Mouse (Mus musculus): ENCODE data around the gene Epha4. TPM values are rescaled to one million over a fixed set of nuclear protein-coding genes. Genes with fewer than 3 reads are reported as not detected.

Epha4 gene
- total and polyA plus RNA-seq, 2 experiments from 2014 or later, result 58.7 to 111 TPM

DNA sequence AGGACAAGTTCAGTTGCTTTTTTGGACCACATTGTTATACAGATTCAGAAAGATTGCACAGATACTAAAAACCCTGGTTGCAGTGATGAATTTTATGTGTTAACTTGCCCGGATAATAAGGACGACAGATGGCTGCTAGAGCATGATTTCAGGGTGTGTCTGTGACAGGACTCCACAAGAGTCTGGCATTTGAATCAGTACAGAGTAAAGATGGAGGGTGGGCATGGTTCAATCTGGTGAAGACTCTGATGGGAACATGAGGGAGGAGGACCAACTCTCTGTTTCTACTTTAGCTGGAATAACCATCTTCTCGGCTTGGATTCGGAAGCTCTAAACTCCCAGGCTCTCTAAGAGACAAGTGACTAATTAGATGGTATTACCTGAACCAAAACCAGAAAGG lies 168.4 kb downstream of the Epha4 start:
- no peaks in the 10 kb centered on the region for H3K9me3 ChIP-seq (ENCODE audit: low read length)
- no peak overlapping the region for H3K9ac ChIP-seq
- H3K4me2 ChIP-seq (ENCODE audit: low read depth), result no peak overlapping the region
- H3K4me1 ChIP-seq (ENCODE audit: insufficient read depth), result no peaks in the 10 kb centered on the region
- DNase-seq, result no peak
- H3K27me3 ChIP-seq (ENCODE audit: insufficient read depth, low read length), result no peaks in the 10 kb centered on the region
- TF ChIP-seq CTCF (IDR thresholded peaks at IDR 0.05; ENCODE audit: low read depth), result no peak
- H3K27ac ChIP-seq (ENCODE audit: low read depth, low read length), result no peak overlapping the region
- peak; percentile 61; the same call in 1 of the 2 replicates for ATAC-seq
- H3K36me3 ChIP-seq (ENCODE audit: insufficient read depth), result no peaks in the 10 kb centered on the region
- H3K4me3 ChIP-seq (ENCODE audit: low read depth, low read length), result no peak overlapping the region
- 68% methylated on average over 4 of the region's 4 CpGs for WGBS

GRCm38 (mm10) chr1:77343792-77344191 lies 171.1 kb downstream of the Epha4 start:
- no peak for TF ChIP-seq CTCF (IDR thresholded peaks at IDR 0.05; ENCODE audit: low read depth)
- no peak for DNase-seq
- no peak overlapping the region for H3K9ac ChIP-seq
- H3K4me2 ChIP-seq (ENCODE audit: low read depth), result no peak overlapping the region
- H3K27ac ChIP-seq (ENCODE audit: low read depth, low read length), result no peak overlapping the region
- no peaks in the 10 kb centered on the region for H3K36me3 ChIP-seq (ENCODE audit: insufficient read depth)
- ATAC-seq, result no peak
- H3K4me1 ChIP-seq (ENCODE audit: insufficient read depth), result no peaks in the 10 kb centered on the region
- no peaks in the 10 kb centered on the region for H3K27me3 ChIP-seq (ENCODE audit: insufficient read depth, low read length)
- no peaks in the 10 kb centered on the region for H3K9me3 ChIP-seq (ENCODE audit: low read length)
- no peak overlapping the region for H3K4me3 ChIP-seq (ENCODE audit: low read depth, low read length)
- WGBS, result 88% methylated on average over 4 of the region's 4 CpGs

GRCm38 (mm10) chr1:77339701-77340100 lies 175.2 kb downstream of the Epha4 start:
- ATAC-seq (no peak), DNase-seq (no peak)
- Histone ChIP-seq H3K27me3 (ENCODE audit: insufficient read depth, low read length) (no peaks in the 10 kb centered on the region), H3K4me1 (ENCODE audit: insufficient read depth) (no peaks in the 10 kb centered on the region), H3K9ac (no peak overlapping the region), H3K27ac (ENCODE audit: low read depth, low read length) (no peak overlapping the region), H3K9me3 (ENCODE audit: low read length) (no peaks in the 10 kb centered on the region), H3K4me3 (ENCODE audit: low read depth, low read length) (no peak overlapping the region), H3K4me2 (ENCODE audit: low read depth) (no peak overlapping the region), H3K36me3 (ENCODE audit: insufficient read depth) (no peaks in the 10 kb centered on the region)
- TF ChIP-seq CTCF (IDR thresholded peaks at IDR 0.05; ENCODE audit: low read depth), result no peak
- WGBS, result 87% methylated on average over 5 of the region's 5 CpGs

DNA sequence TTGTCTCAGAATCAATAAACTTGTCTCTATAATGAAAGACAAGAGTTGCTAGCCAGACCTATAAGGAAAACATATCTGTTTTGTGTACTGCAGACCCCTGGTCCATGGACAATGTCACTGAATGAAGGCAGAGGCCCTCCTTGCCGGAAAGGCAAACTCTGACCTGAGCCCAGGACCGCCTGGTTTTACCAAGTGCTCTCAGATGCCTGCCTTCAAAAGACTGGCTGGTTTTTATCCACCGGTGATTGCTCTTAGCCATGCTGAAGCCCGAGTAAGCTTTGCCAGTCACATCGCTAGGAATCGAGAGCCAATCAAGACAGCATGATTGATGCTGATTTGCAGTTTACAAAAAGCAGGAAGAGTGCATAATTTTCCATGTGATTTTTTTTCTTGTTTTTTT lies 176.5 kb downstream of the Epha4 start:
- Histone ChIP-seq H3K4me3 (ENCODE audit: low read depth, low read length) (no peak overlapping the region), H3K27me3 (ENCODE audit: insufficient read depth, low read length) (no peaks in the 10 kb centered on the region), H3K9me3 (ENCODE audit: low read length) (no peaks in the 10 kb centered on the region), H3K27ac (ENCODE audit: low read depth, low read length) (no peak overlapping the region), H3K9ac (no peak overlapping the region), H3K4me1 (ENCODE audit: insufficient read depth) (no peaks in the 10 kb centered on the region), H3K36me3 (ENCODE audit: insufficient read depth) (no peaks in the 10 kb centered on the region), H3K4me2 (ENCODE audit: low read depth) (no peak overlapping the region)
- 38% methylated on average over 6 of the region's 6 CpGs for WGBS
- no peak for TF ChIP-seq CTCF (IDR thresholded peaks at IDR 0.05; ENCODE audit: low read depth)
- DNase-seq (no peak), ATAC-seq (no peak)

DNA sequence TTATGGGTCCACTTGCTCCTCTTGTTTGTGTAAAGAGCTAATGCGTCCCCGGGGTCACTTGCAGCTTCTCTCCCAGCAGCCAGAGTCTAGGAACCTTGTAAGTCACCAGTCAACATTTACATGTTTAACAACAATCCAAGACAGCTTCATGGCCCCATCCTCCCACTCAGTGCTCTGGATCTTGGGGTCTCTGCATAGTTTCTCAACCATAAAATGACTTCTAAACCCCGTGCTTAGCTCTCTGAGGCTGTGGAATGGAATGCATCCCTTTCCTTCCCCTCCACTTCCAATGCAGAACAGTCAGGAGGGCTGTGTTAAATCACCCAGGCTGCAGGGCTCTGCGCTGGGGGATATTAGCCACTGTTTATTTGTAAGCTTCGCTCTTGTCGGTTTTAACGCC lies 178.0 kb downstream of the Epha4 start:
- Histone ChIP-seq H3K4me3 (ENCODE audit: low read depth, low read length) (no peak overlapping the region), H3K27ac (ENCODE audit: low read depth, low read length) (no peak overlapping the region), H3K4me1 (ENCODE audit: insufficient read depth) (no peaks in the 10 kb centered on the region), H3K36me3 (ENCODE audit: insufficient read depth) (no peaks in the 10 kb centered on the region), H3K4me2 (ENCODE audit: low read depth) (no peak overlapping the region), H3K9ac (no peak overlapping the region), H3K27me3 (ENCODE audit: insufficient read depth, low read length) (no peaks in the 10 kb centered on the region), H3K9me3 (ENCODE audit: low read length) (no peaks in the 10 kb centered on the region)
- WGBS, result 89% methylated on average over 7 of the region's 7 CpGs
- ATAC-seq, result no peak
- no peak for DNase-seq
- TF ChIP-seq CTCF (IDR thresholded peaks at IDR 0.05; ENCODE audit: low read depth), result no peak

DNA sequence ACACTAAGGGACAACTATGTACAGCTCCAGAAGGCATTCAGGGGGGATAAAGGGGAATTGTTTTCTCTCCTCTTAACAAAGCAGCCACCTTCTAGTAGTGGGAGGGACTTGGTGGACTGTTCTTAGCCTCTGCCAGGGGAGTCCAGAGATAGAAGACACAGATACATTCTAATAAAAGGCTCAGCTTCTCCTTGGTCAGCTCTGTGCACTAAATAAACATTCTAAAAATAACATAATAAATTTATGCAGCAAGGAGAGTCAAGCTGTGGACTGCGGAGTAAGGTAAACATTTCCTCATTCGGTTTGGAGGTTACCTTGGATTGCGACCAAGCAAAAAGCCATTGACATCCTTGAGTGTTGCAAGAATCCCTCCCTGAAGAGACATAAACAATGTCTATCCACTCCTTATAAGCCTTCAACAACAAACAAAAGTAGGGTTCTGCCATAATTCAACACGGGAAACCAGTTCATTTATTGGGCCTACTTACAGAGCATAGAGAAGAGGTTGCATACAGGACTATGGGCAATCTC lies 196.2 kb downstream of the Epha4 start:
- no peak for ATAC-seq
- H3K27me3 ChIP-seq (ENCODE audit: insufficient read depth, low read length), result no peaks in the 10 kb centered on the region
- TF ChIP-seq CTCF (IDR thresholded peaks at IDR 0.05; ENCODE audit: low read depth), result no peak
- no peak overlapping the region for H3K27ac ChIP-seq (ENCODE audit: low read depth, low read length)
- no peaks in the 10 kb centered on the region for H3K4me1 ChIP-seq (ENCODE audit: insufficient read depth)
- no peak for DNase-seq
- 91% methylated on average over 4 of the region's 4 CpGs for WGBS
- no peaks in the 10 kb centered on the region for H3K9me3 ChIP-seq (ENCODE audit: low read length)
- no peak overlapping the region for H3K4me2 ChIP-seq (ENCODE audit: low read depth)
- no peak overlapping the region for H3K9ac ChIP-seq
- no peaks in the 10 kb centered on the region for H3K36me3 ChIP-seq (ENCODE audit: insufficient read depth)
- no peak overlapping the region for H3K4me3 ChIP-seq (ENCODE audit: low read depth, low read length)

Small RNA genes within 50 kb of the gene (microRNA-seq; reads per million reads assigned to microRNA genes)
- gene Mir6352, result 0 reads per million in 2 experiments

All from forebrain, postnatal 0 days (tissue).